Mouse (Mus musculus): ENCODE data around the gene Lrrc9.
A peak's percentile ranks its signal among the peaks of the same experiment; 100 is the strongest.

Lrrc9 gene

GRCm38 (mm10) chr12:72476773-72477450 is 35.2 kb downstream of the Lrrc9 start:
- DNase-seq (ENCODE audit: low read depth), result no peak

- no peak for DNase-seq (ENCODE audit: low read depth)
Measured at GRCm38 (mm10) chr12:72482226-72482625, 40.6 kb downstream of the Lrrc9 start.

- DNase-seq (ENCODE audit: low read depth), result no peak
Measured at GRCm38 (mm10) chr12:72484872-72485271, 43.2 kb downstream of the Lrrc9 start.

GRCm38 (mm10) chr12:72487498-72487897 is 45.8 kb downstream of the Lrrc9 start:
- no peak for DNase-seq (ENCODE audit: low read depth)

- no peak for DNase-seq (ENCODE audit: low read depth)
Measured at GRCm38 (mm10) chr12:72489995-72490394, 48.3 kb downstream of the Lrrc9 start.

- DNase-seq (ENCODE audit: low read depth), result no peak
Measured at GRCm38 (mm10) chr12:72491063-72491719, 49.5 kb downstream of the Lrrc9 start.

- DNase-seq (ENCODE audit: low read depth), result no peak
Measured at GRCm38 (mm10) chr12:72496866-72497600, 55.4 kb downstream of the Lrrc9 start.

- DNase-seq (ENCODE audit: low read depth), result no peak
Measured at GRCm38 (mm10) chr12:72509606-72510005, 67.9 kb downstream of the Lrrc9 start.

GRCm38 (mm10) chr12:72515446-72515845 is 73.8 kb downstream of the Lrrc9 start:
- peak; percentile 32 for DNase-seq (ENCODE audit: low read depth)

GRCm38 (mm10) chr12:72518114-72518728 is 76.6 kb downstream of the Lrrc9 start:
- no peak for DNase-seq (ENCODE audit: low read depth)

GRCm38 (mm10) chr12:72519352-72519751 is 77.7 kb downstream of the Lrrc9 start:
- DNase-seq (ENCODE audit: low read depth), result no peak

GRCm38 (mm10) chr12:72519855-72520254 is 78.2 kb downstream of the Lrrc9 start:
- DNase-seq (ENCODE audit: low read depth), result no peak

- DNase-seq (ENCODE audit: low read depth), result peak; percentile 82
Measured at GRCm38 (mm10) chr12:72520645-72521044, 79.0 kb downstream of the Lrrc9 start.

GRCm38 (mm10) chr12:72525588-72525987 is 83.9 kb downstream of the Lrrc9 start:
- DNase-seq (ENCODE audit: low read depth), result no peak

- DNase-seq (ENCODE audit: low read depth), result no peak
Measured at GRCm38 (mm10) chr12:72532303-72532702, 90.6 kb downstream of the Lrrc9 start.

- DNase-seq (ENCODE audit: low read depth), result no peak
Measured at GRCm38 (mm10) chr12:72533986-72534385, 92.3 kb downstream of the Lrrc9 start.

GRCm38 (mm10) chr12:72535599-72535998 is 93.9 kb downstream of the Lrrc9 start:
- no peak for DNase-seq (ENCODE audit: low read depth)

- peak; percentile 97 for DNase-seq (ENCODE audit: low read depth)
Measured at GRCm38 (mm10) chr12:72536021-72536597, 94.4 kb downstream of the Lrrc9 start, which contains the start of gene Pcnx4. TSS of gene Pcnx4 (plus strand) at chr12:72536383.

GRCm38 (mm10) chr12:72538571-72538970 is 96.9 kb downstream of the Lrrc9 start:
- no peak for DNase-seq (ENCODE audit: low read depth)

GRCm38 (mm10) chr12:72554347-72554746 is 112.7 kb downstream of the Lrrc9 start:
- no peak for DNase-seq (ENCODE audit: low read depth)

- DNase-seq (ENCODE audit: low read depth), result no peak
Measured at GRCm38 (mm10) chr12:72564281-72564795, 122.7 kb downstream of the Lrrc9 start.
